14 mouse cellular contexts compared by ENCODE assay signal in genomic region chr6:82313691-82314090, GRCm38 (mm10).
"Had no signal": no experiment of that assay in that cellular context is flagged by ENCODE, and none has a peak within 500 bp of the region (broad histone marks: within the 10 kb centered on the region; RNA-seq: fewer than 3 reads in every experiment).

No protein-coding gene starts in this region.

- H3K4me3 ChIP-seq: neural tube, embryonic 13.5 days; stomach, embryonic 15.5 days had no signal

- DNase-seq: retina, postnatal 1 day; right cerebral cortex, postnatal 14 days; right cerebral cortex, postnatal 25 days; right cerebral cortex, postnatal 4 days; spleen, adult 18-20 months; thymus, adult 18-20 months; thymus, adult 2 months; thymus, postnatal 14 days; thymus, postnatal 25 days; thymus, postnatal 36 days; thymus, postnatal 4 days had no signal

- H3K4me2 ChIP-seq: neural tube, embryonic 13.5 days; stomach, embryonic 15.5 days had no signal

- H3K27me3 ChIP-seq: neural tube, embryonic 13.5 days; stomach, embryonic 15.5 days had no signal

- H3K27ac ChIP-seq: neural tube, embryonic 13.5 days; stomach, embryonic 15.5 days; stomach, postnatal 0 days had no signal

- H3K36me3 ChIP-seq: neural tube, embryonic 13.5 days; stomach, embryonic 15.5 days had no signal

- H3K9ac ChIP-seq: neural tube, embryonic 13.5 days; stomach, embryonic 15.5 days had no signal

- H3K4me1 ChIP-seq: stomach, embryonic 15.5 days had no signal

- H3K9me3 ChIP-seq: neural tube, embryonic 13.5 days; stomach, embryonic 15.5 days had no signal
